In the genomic region with DNA sequence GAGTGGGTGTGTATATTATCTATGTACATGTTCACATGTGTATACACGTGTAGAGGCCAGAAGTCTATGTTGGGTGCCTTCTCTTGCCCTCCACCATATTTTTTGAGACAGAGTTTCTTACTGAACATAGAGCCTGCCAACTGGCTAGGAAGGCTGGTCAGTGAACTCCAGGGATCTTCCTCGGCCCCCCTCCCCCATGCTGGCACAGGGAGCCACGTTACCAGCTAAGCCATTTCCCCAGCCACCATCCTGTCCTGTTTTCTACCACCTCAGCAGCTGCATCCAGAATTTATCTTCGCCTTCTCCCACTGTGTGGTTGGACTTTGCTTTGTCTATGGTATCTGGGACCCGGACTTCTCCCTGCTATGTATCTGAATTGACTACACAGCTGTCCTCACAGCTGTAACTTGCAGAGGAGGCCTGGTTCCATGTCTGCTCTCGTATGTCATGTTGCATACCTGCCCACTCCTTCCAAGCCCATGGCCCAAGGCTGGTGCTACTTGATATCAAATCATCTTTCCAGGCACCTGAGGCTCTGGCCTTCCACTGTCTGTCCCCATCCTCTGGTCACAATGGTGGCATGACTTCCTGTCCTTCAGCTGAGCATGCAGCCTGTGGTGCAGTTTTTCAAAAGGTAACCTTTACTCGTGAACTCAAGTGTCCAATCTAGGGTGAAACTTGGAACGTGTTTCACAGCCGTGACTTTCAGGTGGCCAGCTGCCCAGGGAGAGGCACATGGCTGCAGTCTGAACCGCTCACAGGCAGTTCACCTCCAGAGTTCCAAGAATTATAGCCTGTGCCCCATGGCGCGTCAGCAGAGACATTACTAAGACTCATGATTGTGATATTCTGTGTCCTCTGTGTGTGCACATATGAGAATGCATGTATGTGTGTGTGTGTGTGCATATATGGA, we compare ENCODE assay signal across 9 mouse cellular contexts. TPM values are rescaled to one million over a fixed set of nuclear protein-coding genes. Genes with fewer than 3 reads are reported as not detected.
DNase-seq lines count a peak whose midpoint lies in the region; ATAC-seq and TF ChIP-seq lines count a peak whose summit lies in the region.
"Had no signal": no experiment of that assay in that cellular context is flagged by ENCODE, and none has a peak within 500 bp of the region (broad histone marks: within the 10 kb centered on the region; RNA-seq: fewer than 3 reads in every experiment).

No protein-coding gene starts in this region.

- no peak overlapping the region for H3K4me2 ChIP-seq in hindbrain, embryonic 12.5 days (replicated peaks)
- H3K4me2 ChIP-seq in embryonic facial prominence, embryonic 13.5 days: no peak overlapping the region
- peak overlapping the region; percentile 40 for H3K4me2 ChIP-seq in limb, embryonic 13.5 days (replicated peaks)

- H3K4me3 ChIP-seq in hindbrain, embryonic 12.5 days: no peak overlapping the region
- H3K4me3 ChIP-seq in hindbrain, embryonic 10.5 days: no peak overlapping the region
- H3K4me3 ChIP-seq in embryonic facial prominence, embryonic 13.5 days: no peak overlapping the region
- no peak overlapping the region for H3K4me3 ChIP-seq in kidney, adult 2 months (ENCODE audit: insufficient read depth, low read depth, low read length)
- H3K4me3 ChIP-seq in limb, embryonic 13.5 days: no peak overlapping the region

- H3K9me3 ChIP-seq in hindbrain, embryonic 12.5 days (replicated peaks): no peaks in the 10 kb centered on the region
- H3K9me3 ChIP-seq in hindbrain, embryonic 10.5 days: no peaks in the 10 kb centered on the region
- H3K9me3 ChIP-seq in embryonic facial prominence, embryonic 13.5 days: no peaks in the 10 kb centered on the region
- no peaks in the 10 kb centered on the region for H3K9me3 ChIP-seq in limb, embryonic 13.5 days

- 0 out of 2 replicates have a peak overlapping the region, but pooled peaks have one; percentile 23 for H3K27ac ChIP-seq in hindbrain, embryonic 12.5 days
- no peak overlapping the region for H3K27ac ChIP-seq in hindbrain, embryonic 10.5 days
- peak overlapping the region; percentile 34 for H3K27ac ChIP-seq in embryonic facial prominence, embryonic 13.5 days
- peak overlapping the region; percentile 84 for H3K27ac ChIP-seq in kidney, adult 2 months (ENCODE audit: insufficient read depth, low read depth, low read length)
- peak overlapping the region; percentile 86 for H3K27ac ChIP-seq in limb, embryonic 13.5 days

- no peak for TF ChIP-seq CTCF in kidney, adult 2 months (conservative IDR thresholded peaks at IDR 0.05; ENCODE audit: insufficient read depth, insufficient read length, low read depth, low read length)

- TF ChIP-seq POLR2A in kidney, adult 2 months (IDR thresholded peaks at IDR 0.05; ENCODE audit: low read depth, low read length): no peak

- no peak for ATAC-seq in hindbrain, embryonic 12.5 days (ENCODE audit: low FRiP score)
- ATAC-seq in embryonic facial prominence, embryonic 13.5 days (ENCODE audit: insufficient number of reproducible peaks, insufficient read depth, low FRiP score, low TSS enrichment, low read depth): no peak
- ATAC-seq in limb, embryonic 13.5 days (ENCODE audit: low FRiP score, low read depth): no peak
- ATAC-seq in cerebellum, adult (ENCODE audit: insufficient number of reproducible peaks, low FRiP score, low TSS enrichment): no peak

- H3K9ac ChIP-seq in hindbrain, embryonic 12.5 days: no peak overlapping the region
- H3K9ac ChIP-seq in embryonic facial prominence, embryonic 13.5 days: no peak overlapping the region
- H3K9ac ChIP-seq in limb, embryonic 13.5 days: no peak overlapping the region

- H3K36me3 ChIP-seq in hindbrain, embryonic 12.5 days: no peaks in the 10 kb centered on the region
- H3K36me3 ChIP-seq in hindbrain, embryonic 10.5 days: no peaks in the 10 kb centered on the region
- no peaks in the 10 kb centered on the region for H3K36me3 ChIP-seq in embryonic facial prominence, embryonic 13.5 days
- no peaks in the 10 kb centered on the region for H3K36me3 ChIP-seq in kidney, adult 2 months (ENCODE audit: control insufficient read depth, insufficient read depth, low read length)
- no peaks in the 10 kb centered on the region for H3K36me3 ChIP-seq in limb, embryonic 13.5 days

- no peaks in the 10 kb centered on the region for H3K27me3 ChIP-seq in hindbrain, embryonic 12.5 days
- H3K27me3 ChIP-seq in hindbrain, embryonic 10.5 days (ENCODE audit: insufficient read depth, poor library complexity, severe bottlenecking): no peaks in the 10 kb centered on the region
- no peaks in the 10 kb centered on the region for H3K27me3 ChIP-seq in embryonic facial prominence, embryonic 13.5 days
- H3K27me3 ChIP-seq in kidney, adult 2 months (replicated peaks; ENCODE audit: control insufficient read depth, insufficient read depth, low read length): no peaks in the 10 kb centered on the region
- no peaks in the 10 kb centered on the region for H3K27me3 ChIP-seq in limb, embryonic 13.5 days

- WGBS in hindbrain, embryonic 12.5 days: 88% methylated on average over 12 of the region's 12 CpGs
- WGBS in hindbrain, embryonic 10.5 days: 89% methylated on average over 12 of the region's 12 CpGs
- WGBS in embryonic facial prominence, embryonic 13.5 days: 77% methylated on average over 12 of the region's 12 CpGs
- WGBS in kidney, adult 2 months: 40% methylated on average over 12 of the region's 12 CpGs
- WGBS in limb, embryonic 13.5 days: 62% methylated on average over 12 of the region's 12 CpGs

- no peak for DNase-seq in hindbrain, embryonic 10.5 days (ENCODE audit: low spot score)
- DNase-seq in kidney, adult 2 months: peak; percentile 94
- DNase-seq in Muller cell, postnatal 12 days (ENCODE audit: inconsistent ontology term): no peak
- DNase-seq: cerebellum, adult 11 months; layer of hippocampus, postnatal 36 days had no signal

- peaks cover 19% of the 10 kb centered on the region for H3K4me1 ChIP-seq in hindbrain, embryonic 12.5 days
- H3K4me1 ChIP-seq in hindbrain, embryonic 10.5 days (replicated peaks): peaks cover 19% of the 10 kb centered on the region
- H3K4me1 ChIP-seq in embryonic facial prominence, embryonic 13.5 days: peaks cover 60% of the 10 kb centered on the region
- H3K4me1 ChIP-seq in kidney, adult 2 months (ENCODE audit: control insufficient read depth, insufficient read depth, low read length): peaks cover 52% of the 10 kb centered on the region
- peaks cover 87% of the 10 kb centered on the region for H3K4me1 ChIP-seq in limb, embryonic 13.5 days

RNA-seq across cellular contexts. Expression of gene Myo10, which starts 18.8 kb away (rescaled TPM):
- polyA plus RNA-seq in hindbrain, embryonic 12.5 days (2016; fragmentation: Nextera tagmentation; extraction: Ambion mirVana): 42.0 and 42.6 TPM in 2 replicates
- polyA plus RNA-seq in hindbrain, embryonic 10.5 days (2016; fragmentation: Nextera tagmentation; extraction: Ambion mirVana): 41.8 and 45.4 TPM in 2 replicates
- polyA plus RNA-seq in embryonic facial prominence, embryonic 13.5 days (2015; fragmentation: Nextera tagmentation; extraction: Ambion mirVana): 27.9 and 30.4 TPM in 2 replicates
- 45.4 and 51.9 TPM in 2 replicates for polyA plus RNA-seq in kidney, adult 2 months (2012; rRNA removed)
- 30.3 and 32.3 TPM in 2 replicates for polyA plus RNA-seq in limb, embryonic 13.5 days (2015; fragmentation: Nextera tagmentation; extraction: Ambion mirVana)
